Mouse (Mus musculus): ENCODE results near the gene Mat1a. TPM values are rescaled to one million over a fixed set of nuclear protein-coding genes. Genes with fewer than 3 reads are reported as not detected.

Mat1a gene
- total and polyA plus RNA-seq, 3 experiments = not detected

DNA sequence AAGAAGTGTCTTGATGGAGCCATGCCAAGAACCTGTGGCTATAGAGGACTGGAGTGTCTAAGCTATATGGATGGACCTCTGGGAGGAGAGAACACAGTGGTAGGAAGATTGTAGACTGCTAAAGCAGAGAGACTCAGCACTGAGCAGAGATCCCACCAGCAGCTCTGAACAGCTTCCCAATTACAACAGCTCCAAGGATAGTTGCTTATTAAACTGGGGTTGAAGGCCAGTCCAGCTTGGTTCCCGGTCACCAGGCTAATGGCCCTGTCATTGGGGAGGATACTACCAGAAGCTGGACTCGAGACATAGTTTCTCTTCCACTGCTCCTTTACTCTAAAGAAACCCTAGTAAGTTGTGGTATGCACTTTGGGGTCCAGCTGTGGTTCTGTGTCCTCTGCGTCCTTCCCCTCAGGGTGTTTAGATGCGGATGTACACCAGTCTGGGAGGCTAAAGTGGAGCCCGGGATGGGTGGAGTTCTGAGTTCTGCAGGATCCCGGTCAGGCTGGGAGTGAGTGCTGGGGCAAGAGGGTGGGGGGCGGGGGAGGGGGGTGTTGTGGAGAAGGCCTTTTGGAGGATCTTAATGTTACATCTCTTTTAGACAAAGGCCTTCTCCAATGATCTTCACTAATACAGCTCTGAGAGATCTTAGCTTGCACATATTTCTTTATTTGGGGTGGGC, 46.5 kb downstream of the Mat1a start, which contains the start of gene Mbl1:
Mbl1 (plus strand) TSS at position 239 of the 679 bp plus-strand sequence.
- no peak within 1 kb of the TSS for H3K9ac ChIP-seq (ENCODE audit: control insufficient read depth, low read depth, low read length, poor library complexity, severe bottlenecking)
- H3K4me3 ChIP-seq (ENCODE audit: control insufficient read depth in 1 of 2, insufficient read depth in 1 of 2, low read depth in 2 of 2, low read length in 2 of 2) = no peak within 1 kb of the TSS

GRCm38 (mm10) chr14:41160076-41160475, 55.2 kb downstream of the Mat1a start:
- no peak overlapping the region for H3K9ac ChIP-seq (ENCODE audit: control insufficient read depth, low read depth, low read length, poor library complexity, severe bottlenecking)
- no peaks in the 10 kb centered on the region for H3K36me3 ChIP-seq (ENCODE audit: control insufficient read depth in 1 of 2, insufficient read depth in 2 of 2, low read length in 2 of 2)
- H3K4me3 ChIP-seq (ENCODE audit: control insufficient read depth in 1 of 2, insufficient read depth in 1 of 2, low read depth in 2 of 2, low read length in 2 of 2) = no peak overlapping the region
- no peaks in the 10 kb centered on the region for H3K79me2 ChIP-seq (ENCODE audit: control insufficient read depth, insufficient read depth, low read length, poor library complexity)
- no peak for DNase-seq (ENCODE audit: low read depth, low spot score)
- TF ChIP-seq SIN3A (IDR thresholded peaks at IDR 0.05; ENCODE audit: low read length) (no peak), POLR2AphosphoS5 (IDR thresholded peaks at IDR 0.05; ENCODE audit: borderline replicate concordance, low read depth, low read length) (no peak), MYC (IDR thresholded peaks at IDR 0.05; ENCODE audit: low read depth, low read length) (no peak), BHLHE40 (IDR thresholded peaks at IDR 0.05; ENCODE audit: borderline replicate concordance, low read depth, low read length) (no peak), CHD2 (IDR thresholded peaks at IDR 0.05; ENCODE audit: low read length) (no peak), MEF2A (IDR thresholded peaks at IDR 0.05; ENCODE audit: extremely low read depth, insufficient replicate concordance, low read depth, low read length, poor library complexity, severe bottlenecking) (no peak), TAL1 (IDR thresholded peaks at IDR 0.05; ENCODE audit: low read length) (no peak), ZMIZ1 (IDR thresholded peaks at IDR 0.05; ENCODE audit: low read depth, low read length) (no peak), KAT2A (conservative IDR thresholded peaks at IDR 0.05; ENCODE audit: low read depth, low read length) (no peak), JUND (IDR thresholded peaks at IDR 0.05; ENCODE audit: low read depth, low read length) (no peak), MAZ (IDR thresholded peaks at IDR 0.05; ENCODE audit: low read depth, low read length) (no peak), ETS1 (IDR thresholded peaks at IDR 0.05; ENCODE audit: low read depth, low read length) (no peak), USF1 (IDR thresholded peaks at IDR 0.05; ENCODE audit: low read depth, low read length) (no peak), HCFC1 (IDR thresholded peaks at IDR 0.05; ENCODE audit: low read depth, low read length) (no peak), POLR2AphosphoS2 (IDR thresholded peaks at IDR 0.05; ENCODE audit: low read length) (no peak)
- no peaks in the 10 kb centered on the region for H3K9me3 ChIP-seq (replicated peaks; ENCODE audit: insufficient read depth, low read length)
- no peak overlapping the region for H3K27ac ChIP-seq (ENCODE audit: control insufficient read depth, low read depth, low read length)
- no peaks in the 10 kb centered on the region for H3K4me1 ChIP-seq (ENCODE audit: control insufficient read depth in 1 of 2, insufficient read depth in 2 of 2, low read length in 2 of 2)
- H3K27me3 ChIP-seq (ENCODE audit: control insufficient read depth in 1 of 2, insufficient read depth in 2 of 2, low read length in 2 of 2) = no peaks in the 10 kb centered on the region

More for the DNA sequence above, 46.5 kb downstream of the Mat1a start, which contains the start of gene Mbl1:
- TF ChIP-seq GABPA (IDR thresholded peaks at IDR 0.05; ENCODE audit: low read depth, low read length) (no peak), ELF1 (IDR thresholded peaks at IDR 0.05; ENCODE audit: low read depth, low read length) (no peak), ZC3H11A (IDR thresholded peaks at IDR 0.05; ENCODE audit: low read depth, low read length) (no peak), NELFE (IDR thresholded peaks at IDR 0.05; ENCODE audit: low read depth, low read length) (no peak), HCFC1 (IDR thresholded peaks at IDR 0.05; ENCODE audit: low read depth, low read length) (no peak), CHD1 (IDR thresholded peaks at IDR 0.05; ENCODE audit: low read depth, low read length) (no peak), NRF1 (IDR thresholded peaks at IDR 0.05; ENCODE audit: insufficient read depth, low read depth, low read length, poor library complexity, severe bottlenecking) (no peak), RAD21 (IDR thresholded peaks at IDR 0.05; ENCODE audit: low read depth, low read length) (no peak), MAFK (IDR thresholded peaks at IDR 0.05; ENCODE audit: borderline replicate concordance, low read depth, low read length) (no peak), USF1 (IDR thresholded peaks at IDR 0.05; ENCODE audit: low read depth, low read length) (no peak), ZNF384 (IDR thresholded peaks at IDR 0.05; ENCODE audit: low read depth, low read length) (no peak), EP300 (IDR thresholded peaks at IDR 0.05; ENCODE audit: low read depth in 1 of 2, low read length in 2 of 2) (no peak)
- Histone ChIP-seq H3K4me1 (ENCODE audit: control insufficient read depth in 1 of 2, insufficient read depth in 2 of 2, low read length in 2 of 2) (no peaks in the 10 kb centered on the region), H3K9me3 (replicated peaks; ENCODE audit: insufficient read depth, low read length) (no peaks in the 10 kb centered on the region), H3K27me3 (ENCODE audit: control insufficient read depth in 1 of 2, insufficient read depth in 2 of 2, low read length in 2 of 2) (no peaks in the 10 kb centered on the region), H3K36me3 (ENCODE audit: control insufficient read depth in 1 of 2, insufficient read depth in 2 of 2, low read length in 2 of 2) (no peaks in the 10 kb centered on the region), H3K79me2 (ENCODE audit: control insufficient read depth, insufficient read depth, low read length, poor library complexity) (no peaks in the 10 kb centered on the region), H3K27ac (ENCODE audit: control insufficient read depth, low read depth, low read length) (no peak within 1 kb of the TSS)
- no peak for DNase-seq (ENCODE audit: low read depth, low spot score)

Data from MEL (cell line).